Mouse (Mus musculus) liver, postnatal 0 days (tissue): ENCODE measurements around the gene Plxdc2.

Source experiments
- CTCF ChIP-seq: sonication (generic); IDR thresholded peaks from 2 replicates; pipeline ENCODE4 v1.5.1; 2016; ENCODE audit warnings: antibody characterized with exemption, low read depth
- EP300 ChIP-seq: IDR thresholded peaks from 2 replicates; pipeline ENCODE4 v1.6.1; 2016; ENCODE audit warnings: antibody characterized with exemption, low read depth, mild to moderate bottlenecking

DNA sequence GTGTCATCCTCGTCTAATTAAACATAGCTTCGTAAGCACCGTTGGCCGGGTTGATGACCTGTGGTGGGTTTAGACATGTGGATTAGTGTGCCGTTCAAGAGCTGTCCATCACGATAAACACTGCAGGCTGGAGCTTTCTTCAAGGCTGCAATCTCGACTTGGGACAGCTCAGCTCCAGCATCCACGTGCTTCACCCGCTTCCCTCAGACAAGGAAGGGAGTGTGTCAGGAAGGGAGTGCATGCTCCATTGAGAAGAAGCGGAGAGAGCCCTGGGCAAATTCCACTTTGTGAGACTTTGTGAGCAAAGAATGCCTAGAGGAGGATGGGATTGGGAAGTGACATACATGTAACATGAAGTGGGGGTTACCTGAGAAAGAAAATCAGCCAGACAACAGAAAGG lies 42.8 kb downstream of the Plxdc2 start:
- TF ChIP-seq EP300 (no peak), CTCF (no peak)
